Comparison of ENCODE assay signal across 8 mouse cellular contexts in the genomic region with DNA sequence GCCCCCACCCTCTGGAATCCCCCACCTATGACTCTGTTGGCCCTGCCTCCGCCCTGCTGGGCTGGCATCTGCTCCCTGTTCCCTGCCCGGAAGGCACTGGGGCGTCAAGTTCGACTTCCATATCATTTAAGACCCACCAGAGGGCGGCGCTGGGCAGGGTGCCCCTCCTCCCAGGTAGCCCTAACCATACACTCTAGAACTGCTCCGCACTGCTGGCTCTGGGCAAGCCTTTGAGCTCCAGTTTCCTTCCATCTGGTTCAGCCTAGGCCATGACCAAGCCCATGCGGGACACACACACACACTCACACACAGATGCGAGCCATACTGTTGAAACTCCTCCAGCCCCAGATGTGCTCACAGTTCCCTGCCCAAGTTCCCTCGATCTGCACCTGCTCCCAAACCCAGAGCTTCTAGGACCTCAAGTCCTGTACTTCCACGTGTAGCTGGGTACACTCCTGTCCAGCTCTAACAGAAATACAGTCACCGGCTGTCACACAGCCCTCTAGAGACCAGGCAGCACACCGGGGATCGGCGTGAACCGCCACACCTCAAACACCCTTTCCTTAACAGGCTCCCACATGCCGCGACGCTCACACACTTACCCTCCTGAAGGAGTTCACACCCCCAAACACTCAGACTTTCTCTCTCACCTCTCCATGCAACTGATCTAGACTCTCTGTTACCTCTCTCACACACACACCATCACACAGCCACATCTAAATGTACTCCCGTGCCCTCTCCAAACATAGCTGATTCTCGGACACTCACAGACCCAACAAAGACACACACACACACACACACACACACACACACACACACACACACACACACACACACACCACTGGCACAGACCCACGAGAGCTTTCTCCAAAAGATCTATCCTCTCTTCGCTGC. TPM values are rescaled to one million over a fixed set of nuclear protein-coding genes. Genes with fewer than 3 reads are reported as not detected.
DNase-seq lines count a peak whose midpoint lies in the region; ATAC-seq and TF ChIP-seq lines count a peak whose summit lies in the region.

No protein-coding gene starts in this region.

- H3K9ac ChIP-seq in hindbrain, embryonic 16.5 days (ENCODE audit: low read depth, low read length): peak overlapping the region; percentile 85
- H3K9ac ChIP-seq in neural tube, embryonic 13.5 days: peak overlapping the region; percentile 89

- H3K27me3 ChIP-seq in hindbrain, embryonic 16.5 days (replicated peaks; ENCODE audit: control insufficient read depth, insufficient read depth, low read length): peaks cover 11% of the 10 kb centered on the region
- H3K27me3 ChIP-seq in neural tube, embryonic 13.5 days: peaks cover 70% of the 10 kb centered on the region

- TF ChIP-seq CTCF in layer of hippocampus, adult 2 months (conservative IDR thresholded peaks at IDR 0.05): peak; percentile 57

- H3K4me3 ChIP-seq in layer of hippocampus, adult 2 months: peak overlapping the region; percentile 70
- peak overlapping the region; percentile 77 for H3K4me3 ChIP-seq in hindbrain, embryonic 16.5 days (ENCODE audit: low read length)
- peak overlapping the region; percentile 70 for H3K4me3 ChIP-seq in neural tube, embryonic 13.5 days

- no peaks in the 10 kb centered on the region for H3K9me3 ChIP-seq in hindbrain, embryonic 16.5 days (ENCODE audit: control insufficient read depth, low read length)
- no peaks in the 10 kb centered on the region for H3K9me3 ChIP-seq in neural tube, embryonic 13.5 days

- H3K4me1 ChIP-seq in hindbrain, embryonic 16.5 days (ENCODE audit: control insufficient read depth, insufficient read depth, low read depth, low read length): peaks cover 30% of the 10 kb centered on the region
- peaks cover 67% of the 10 kb centered on the region for H3K4me1 ChIP-seq in neural tube, embryonic 13.5 days (replicated peaks)

- peak overlapping the region; percentile 80 for H3K4me2 ChIP-seq in hindbrain, embryonic 16.5 days (ENCODE audit: low read length)
- H3K4me2 ChIP-seq in neural tube, embryonic 13.5 days: peak overlapping the region; percentile 83

- WGBS in hindbrain, embryonic 16.5 days: 2% methylated on average over 23 of the region's 23 CpGs
- WGBS in neural tube, embryonic 13.5 days: under 1% methylated on average over 23 of the region's 23 CpGs

- peak overlapping the region; percentile 77; the same call in 1 of the 2 replicates for H3K27ac ChIP-seq in layer of hippocampus, adult 2 months
- H3K27ac ChIP-seq in hindbrain, embryonic 16.5 days (ENCODE audit: low read depth, low read length): peak overlapping the region; percentile 85
- H3K27ac ChIP-seq in neural tube, embryonic 13.5 days (replicated peaks): peak overlapping the region; percentile 83

- no peaks in the 10 kb centered on the region for H3K36me3 ChIP-seq in hindbrain, embryonic 16.5 days (ENCODE audit: control insufficient read depth, insufficient read depth, low read length)
- H3K36me3 ChIP-seq in neural tube, embryonic 13.5 days: no peaks in the 10 kb centered on the region

- ATAC-seq in hindbrain, embryonic 16.5 days: peak; percentile 55; the same call in 1 of the 2 replicates
- ATAC-seq in neural tube, embryonic 13.5 days (ENCODE audit: low read depth): peak; percentile 51

- no peak for DNase-seq in layer of hippocampus, adult 2 months (ENCODE audit: low spot score in 2 of 2)
- no peak for DNase-seq in layer of hippocampus, adult 18-20 months (ENCODE audit: low spot score in 2 of 2)
- peak; percentile 94 to 97 for DNase-seq in cerebellum, postnatal 10 days
- DNase-seq in spleen, postnatal 4 days (ENCODE audit: low spot score in 2 of 2): no peak
- DNase-seq in layer of hippocampus, postnatal 25 days (ENCODE audit: extremely low spot score in 1 of 2, low spot score in 1 of 2): no peak
- no peak for DNase-seq in layer of hippocampus, postnatal 14 days (ENCODE audit: low spot score in 2 of 2)

RNA-seq across cellular contexts. Expression of a gene that starts 1.1 kb away (rescaled TPM):
- 10 to 100 TPM; 39.1 to 41.4 TPM for total RNA-seq in layer of hippocampus, adult 2 months (2021)
- total RNA-seq in layer of hippocampus, adult 18-20 months (2021): 10 to 100 TPM; 30.0 to 40.3 TPM
- 102 and 109 TPM in 2 replicates for polyA plus RNA-seq in hindbrain, embryonic 16.5 days (2015; fragmentation: Nextera tagmentation; extraction: Ambion mirVana)
- polyA plus RNA-seq in neural tube, embryonic 13.5 days (2015; fragmentation: Nextera tagmentation; extraction: Ambion mirVana): 53.1 and 55.7 TPM in 2 replicates
- total RNA-seq in layer of hippocampus, postnatal 25 days (2021): 10 to 100 TPM; 43.1 to 50.8 TPM
- 10 to 100 TPM; 65.7 to 73.0 TPM for total RNA-seq in layer of hippocampus, postnatal 14 days (2021)

Comparison
In these comparisons a context has a peak if more than half of its experiments do, and no peak if none do; other contexts are left out.
1. DNase-seq: peak in cerebellum, postnatal 10 days (2 of 2); none in layer of hippocampus, adult 2 months (0 of 2), layer of hippocampus, adult 18-20 months (0 of 2), spleen, postnatal 4 days (0 of 2), layer of hippocampus, postnatal 25 days (0 of 2) and layer of hippocampus, postnatal 14 days (0 of 2).
2. Peak in every context shown above with its lines, with median percentiles within 50 percentile points of each other: H3K27ac ChIP-seq and H3K4me3 ChIP-seq.